Mouse (Mus musculus) intestine, embryonic 15.5 days (tissue): Measurements from ENCODE around the gene Inca1. TPM values are rescaled to one million over a fixed set of nuclear protein-coding genes. Genes with fewer than 3 reads are reported as not detected.
A peak's percentile ranks its signal among the peaks of the same experiment; 100 is the strongest.

Source experiments
- ATAC-seq: fragments of 200-750 bp; cut with Nextera tagmentation; 2 replicates; pipeline ENCODE4 v1.8.0; 2017; ENCODE audit warnings: moderate TSS enrichment, moderate library complexity
- H3K27ac ChIP-seq: fragments of 300-500 bp; sonication (generic); 2 replicates; pipeline ENCODE4 v1.5.1; 2015; ENCODE audit warnings: mild to moderate bottlenecking, inconsistent platforms
- H3K27me3 ChIP-seq: fragments of 300-500 bp; sonication (generic); replicated peaks from 2 replicates; pipeline ENCODE4 v1.6.1; 2015; ENCODE audit warnings: inconsistent platforms
- H3K36me3 ChIP-seq: fragments of 300-500 bp; sonication (generic); 2 replicates; pipeline ENCODE4 v1.6.1; 2015; ENCODE audit warnings: inconsistent platforms
- H3K4me1 ChIP-seq: fragments of 300-500 bp; sonication (generic); replicated peaks from 2 replicates; pipeline ENCODE4 v1.6.1; 2015; ENCODE audit warnings: inconsistent platforms
- H3K4me2 ChIP-seq: fragments of 300-500 bp; sonication (generic); replicated peaks from 2 replicates; pipeline ENCODE4 v1.6.1; 2015; ENCODE audit warnings: mild to moderate bottlenecking, inconsistent platforms
- H3K4me3 ChIP-seq: fragments of 300-500 bp; sonication (generic); replicated peaks from 2 replicates; pipeline ENCODE4 v1.5.1; 2015; ENCODE audit warnings: inconsistent platforms
- H3K9ac ChIP-seq: fragments of 300-500 bp; sonication (generic); 2 replicates; pipeline ENCODE4 v1.6.1; 2015; ENCODE audit warnings: inconsistent platforms
- H3K9me3 ChIP-seq: fragments of 300-500 bp; sonication (generic); 2 replicates; pipeline ENCODE4 v1.6.1; 2016; ENCODE audit warnings: inconsistent platforms
- WGBS: fragments of 180-500 bp; shearing (Covaris S2); methylation state at CpG from one replicate; pipeline ENCODE4 v1.1.7; 2015; 5-methylcytosine and 5-hydroxymethylcytosine counted together
- polyA plus RNA-seq: library from polyadenylated mRNA; unstranded; fragments of >200 nt; fragmentation: Nextera tagmentation; extraction: Ambion mirVana; gene quantifications from 2 replicates; pipeline ENCODE4 v1.2.1, GENCODE M21; 2015

The Inca1 gene
- polyA plus RNA-seq, 1 experiment from 2014 or later, result 1.4 TPM

DNA sequence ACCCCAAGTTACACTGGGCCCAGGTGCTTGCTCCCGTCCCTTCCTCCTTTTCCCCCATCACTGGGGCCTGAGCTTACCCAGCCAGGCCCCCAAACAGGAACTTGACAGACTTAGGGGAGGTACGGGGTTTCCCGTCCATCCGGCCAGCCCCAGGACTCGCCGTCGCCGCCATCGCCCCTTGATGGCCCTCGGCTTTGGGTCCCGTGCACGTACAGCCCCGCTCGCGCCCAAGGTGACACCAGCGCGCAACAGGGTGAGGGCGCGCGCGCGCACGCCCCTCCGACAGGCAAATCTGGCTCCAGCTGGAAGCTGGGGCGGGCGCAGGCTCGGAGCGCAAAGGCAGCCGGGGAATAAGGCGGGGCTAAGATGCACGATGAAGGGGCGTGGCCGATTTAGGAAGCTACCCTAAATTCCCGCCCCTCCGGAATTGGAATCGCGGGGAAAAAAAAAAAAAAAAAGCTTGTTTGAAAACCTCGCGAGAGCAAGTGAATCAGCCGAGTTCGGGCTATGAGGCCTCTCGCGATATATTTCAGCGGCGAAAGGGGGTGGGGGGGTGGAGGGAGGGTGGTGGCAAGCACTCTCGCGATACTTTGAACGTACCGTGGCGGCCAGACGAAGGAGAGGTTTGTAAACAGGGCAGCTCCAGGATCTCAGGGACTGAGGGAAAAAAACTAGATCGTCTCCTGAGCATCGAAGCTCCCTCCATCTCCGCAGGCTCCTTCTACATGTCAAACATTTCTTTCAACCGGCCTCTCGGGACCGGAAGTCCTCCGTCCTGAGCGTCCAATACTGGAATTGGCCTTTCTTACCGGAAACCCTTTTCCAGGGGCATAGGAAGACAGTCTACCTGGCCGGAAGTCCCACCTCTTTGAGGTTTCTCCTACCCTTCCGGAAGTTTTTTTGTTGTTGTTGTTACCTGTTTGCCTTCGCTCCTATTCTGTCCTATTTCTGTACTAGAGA is 53.0 kb downstream of the Inca1 start, which contains the start of the genes Rnf167 and Slc25a11:
Gene Rnf167 (plus strand): TSS at position 545 of the 960 bp plus-strand sequence.
Gene Slc25a11 (minus strand): TSS at position 789 of the 960 bp plus-strand sequence.
- peaks cover 29% of the 10 kb centered on the region for H3K36me3 ChIP-seq
- peak within 1 kb of the TSS; percentile 67 for H3K4me3 ChIP-seq
- peak within 1 kb of the TSS; percentile 91 for H3K4me2 ChIP-seq
- under 1% methylated on average over 63 of the region's 63 CpGs for WGBS
- H3K4me1 ChIP-seq, result peaks cover 41% of the 10 kb centered on the region
- H3K27ac ChIP-seq, result peak within 1 kb of the TSS; percentile 96
- ATAC-seq, result peak; percentile 91
- peak within 1 kb of the TSS; percentile 90 for H3K9ac ChIP-seq
- H3K9me3 ChIP-seq, result no peaks in the 10 kb centered on the region
- no peaks in the 10 kb centered on the region for H3K27me3 ChIP-seq

DNA sequence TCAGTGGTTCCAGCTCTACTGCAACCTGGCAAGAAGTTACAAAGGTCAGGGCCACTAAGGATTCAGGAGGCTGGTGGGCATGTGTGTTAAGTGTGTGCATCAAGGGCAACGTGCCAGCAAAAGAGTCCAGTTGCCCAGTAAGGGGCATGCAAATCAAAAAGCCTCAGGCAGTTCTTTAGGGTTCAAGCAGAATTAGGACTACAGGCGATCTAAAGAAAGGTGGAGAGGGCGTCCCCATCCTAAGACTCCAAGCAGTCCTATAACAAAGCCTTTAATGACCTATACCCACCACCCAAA is 53.7 kb downstream of the Inca1 start:
- H3K4me3 ChIP-seq, result peak overlapping the region; percentile 66
- H3K4me2 ChIP-seq, result peak overlapping the region; percentile 70
- no peak; the same call in 1 of the 2 replicates for ATAC-seq
- no peaks in the 10 kb centered on the region for H3K27me3 ChIP-seq
- peak overlapping the region; percentile 87 for H3K27ac ChIP-seq
- peaks cover 24% of the 10 kb centered on the region for H3K36me3 ChIP-seq
- peaks cover 35% of the 10 kb centered on the region for H3K4me1 ChIP-seq
- WGBS, result 24% methylated on average over 3 of the region's 3 CpGs
- H3K9me3 ChIP-seq, result no peaks in the 10 kb centered on the region
- H3K9ac ChIP-seq, result peak overlapping the region; percentile 85

DNA sequence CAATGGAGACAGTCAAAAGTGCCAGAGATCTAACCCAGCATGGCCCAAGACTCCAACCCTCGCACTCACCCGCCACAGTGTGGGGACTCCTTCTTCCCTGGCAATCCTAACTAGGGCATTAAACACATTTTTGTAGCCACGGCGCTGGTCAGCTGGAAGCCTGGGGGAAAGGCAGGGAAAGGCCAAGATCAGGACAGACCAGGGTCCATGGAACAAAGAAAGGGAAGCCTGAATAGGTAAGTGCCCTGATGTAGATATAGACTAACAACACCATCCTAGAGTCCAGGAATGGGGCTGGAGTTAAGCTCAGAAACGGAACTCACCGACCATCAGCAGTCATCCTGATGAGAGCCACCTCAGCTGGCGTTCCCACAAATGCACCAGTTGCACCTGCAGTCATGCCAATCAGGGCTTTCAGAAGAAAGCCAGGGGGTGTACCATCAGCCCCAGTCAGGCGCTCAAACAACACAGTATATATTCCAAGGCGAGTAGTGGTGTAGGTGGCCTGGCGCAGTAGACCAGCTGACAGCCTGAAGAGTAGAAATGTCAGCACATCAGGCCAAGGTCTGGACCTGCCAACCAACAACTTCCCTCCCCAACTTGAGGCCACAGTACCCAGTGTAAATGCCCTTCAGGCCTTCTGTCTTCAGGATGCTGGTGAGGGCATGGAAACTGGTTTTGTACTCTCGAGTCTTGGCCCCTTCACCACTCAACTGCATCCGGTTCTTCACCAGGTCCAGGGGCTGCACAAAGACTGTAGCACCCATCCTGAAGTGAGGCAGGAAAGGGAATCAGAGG is 54.3 kb downstream of the Inca1 start:
- no peaks in the 10 kb centered on the region for H3K9me3 ChIP-seq
- WGBS, result 87% methylated on average over 12 of the region's 12 CpGs

DNA sequence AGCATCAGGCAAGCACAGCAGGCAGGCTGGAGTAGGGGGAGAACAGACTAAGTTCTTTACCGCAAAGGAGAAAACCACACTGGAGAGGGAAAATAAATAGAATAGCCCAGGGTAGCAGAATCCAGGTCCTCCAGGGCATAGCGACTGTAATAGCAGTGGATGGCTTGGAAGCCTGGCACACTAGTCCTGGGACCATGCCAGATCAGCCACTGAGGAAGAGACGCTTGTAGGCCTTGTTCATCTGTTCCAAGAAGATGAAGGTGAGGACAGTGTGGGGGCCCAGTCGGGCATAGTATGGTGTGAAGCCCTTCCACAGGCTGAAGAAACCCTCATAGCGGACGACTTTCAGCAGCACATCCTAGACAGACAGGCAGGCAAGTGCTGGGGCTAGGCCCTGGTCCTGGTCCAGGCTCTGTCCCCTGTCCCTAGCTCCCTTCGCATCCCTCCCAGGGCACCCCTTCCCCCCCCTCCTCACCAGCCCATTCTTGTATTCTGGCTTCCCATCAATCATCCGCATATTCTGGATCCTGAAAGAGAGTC is 55.3 kb downstream of the Inca1 start:
- H3K9ac ChIP-seq, result no peak overlapping the region
- H3K36me3 ChIP-seq, result peaks cover 15% of the 10 kb centered on the region
- H3K4me1 ChIP-seq, result peaks cover 22% of the 10 kb centered on the region
- 93% methylated on average over 8 of the region's 8 CpGs for WGBS
- H3K4me3 ChIP-seq, result no peak overlapping the region
- H3K4me2 ChIP-seq, result no peak overlapping the region
- no peaks in the 10 kb centered on the region for H3K27me3 ChIP-seq
- ATAC-seq, result no peak
- H3K27ac ChIP-seq, result no peak overlapping the region
- no peaks in the 10 kb centered on the region for H3K9me3 ChIP-seq

More for the DNA sequence above, 54.3 kb downstream of the Inca1 start:
- Histone ChIP-seq H3K27me3 (no peaks in the 10 kb centered on the region), H3K4me3 (peak overlapping the region; percentile 66), H3K4me1 (peaks cover 30% of the 10 kb centered on the region), H3K9ac (peak overlapping the region; percentile 85), H3K4me2 (peak overlapping the region; percentile 70), H3K27ac (no peak overlapping the region), H3K36me3 (peaks cover 19% of the 10 kb centered on the region)
- ATAC-seq, result no peak

DNA sequence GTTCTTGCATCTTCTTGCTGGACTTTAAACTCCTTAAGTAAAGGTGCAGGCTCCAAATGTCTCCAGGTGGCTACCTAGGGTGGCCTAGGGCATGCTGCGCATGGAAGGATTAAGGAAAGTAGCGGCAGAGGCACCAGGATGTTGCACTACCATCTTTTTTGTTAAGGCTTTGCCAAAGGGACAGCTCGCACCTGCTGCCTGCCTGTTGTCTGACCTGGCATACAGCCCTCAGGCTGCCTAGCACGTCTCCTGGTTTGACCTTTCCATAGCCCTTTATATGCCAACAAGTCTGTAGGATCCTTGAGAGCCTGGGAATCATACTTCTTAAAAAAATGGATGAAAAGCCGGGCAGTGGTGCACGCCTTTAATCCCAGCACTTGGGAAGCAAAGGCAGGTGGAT is 56.9 kb downstream of the Inca1 start:
- no peak overlapping the region for H3K4me2 ChIP-seq
- H3K36me3 ChIP-seq, result peaks cover 8% of the 10 kb centered on the region
- H3K27me3 ChIP-seq, result no peaks in the 10 kb centered on the region
- H3K9ac ChIP-seq, result no peak overlapping the region
- no peak for ATAC-seq
- H3K9me3 ChIP-seq, result no peaks in the 10 kb centered on the region
- WGBS, result 93% methylated on average over 6 of the region's 6 CpGs
- no peak overlapping the region for H3K4me3 ChIP-seq
- H3K27ac ChIP-seq, result no peak overlapping the region
- peaks cover 12% of the 10 kb centered on the region for H3K4me1 ChIP-seq

DNA sequence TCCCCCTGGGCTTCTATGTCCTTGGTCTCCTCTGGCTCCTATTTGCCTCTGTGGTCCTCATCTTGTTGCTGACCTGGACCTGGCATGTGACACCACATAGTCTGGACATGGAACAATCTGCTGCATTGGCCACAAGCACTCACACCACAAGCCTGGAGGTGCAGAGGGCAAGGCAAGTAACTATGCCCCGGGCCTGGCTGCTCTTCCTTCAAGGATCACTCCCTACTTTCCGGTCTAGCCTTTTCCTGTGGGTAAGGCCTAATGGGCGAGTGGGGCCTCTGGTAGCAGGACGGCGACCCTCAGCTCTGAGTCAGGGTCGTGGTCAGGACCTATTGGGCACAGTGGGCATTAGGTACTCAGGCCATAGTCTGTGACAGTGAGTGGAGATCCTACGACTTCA is 58.7 kb downstream of the Inca1 start:
- Histone ChIP-seq H3K4me2 (no peak overlapping the region), H3K27me3 (no peaks in the 10 kb centered on the region), H3K27ac (no peak overlapping the region), H3K4me1 (peaks cover 11% of the 10 kb centered on the region), H3K9ac (no peak overlapping the region), H3K36me3 (peaks cover 8% of the 10 kb centered on the region), H3K9me3 (no peaks in the 10 kb centered on the region), H3K4me3 (no peak overlapping the region)
- ATAC-seq, result no peak
- WGBS, result 82% methylated on average over 7 of the region's 7 CpGs

DNA sequence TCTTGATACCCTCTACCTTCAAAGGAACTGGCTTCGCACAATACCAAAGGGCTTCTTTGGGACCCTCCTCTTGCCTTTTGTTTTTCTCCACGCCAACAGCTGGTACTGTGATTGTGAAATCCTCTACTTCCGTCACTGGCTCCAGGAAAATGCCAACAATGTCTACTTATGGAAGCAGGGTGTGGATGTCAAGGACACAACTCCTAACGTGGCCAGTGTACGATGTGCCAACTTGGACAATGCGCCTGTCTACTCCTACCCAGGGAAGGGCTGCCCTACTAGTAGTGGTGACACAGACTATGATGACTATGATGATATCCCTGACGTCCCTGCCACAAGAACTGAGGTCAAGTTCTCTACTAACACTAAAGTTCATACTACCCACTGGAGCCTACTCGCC is 60.0 kb downstream of the Inca1 start:
- Histone ChIP-seq H3K27ac (no peak overlapping the region), H3K4me3 (no peak overlapping the region), H3K9me3 (no peaks in the 10 kb centered on the region), H3K27me3 (no peaks in the 10 kb centered on the region), H3K9ac (no peak overlapping the region), H3K36me3 (peaks cover 8% of the 10 kb centered on the region), H3K4me1 (no peaks in the 10 kb centered on the region), H3K4me2 (no peak overlapping the region)
- no peak for ATAC-seq
- WGBS, result 84% methylated on average over 8 of the region's 8 CpGs

DNA sequence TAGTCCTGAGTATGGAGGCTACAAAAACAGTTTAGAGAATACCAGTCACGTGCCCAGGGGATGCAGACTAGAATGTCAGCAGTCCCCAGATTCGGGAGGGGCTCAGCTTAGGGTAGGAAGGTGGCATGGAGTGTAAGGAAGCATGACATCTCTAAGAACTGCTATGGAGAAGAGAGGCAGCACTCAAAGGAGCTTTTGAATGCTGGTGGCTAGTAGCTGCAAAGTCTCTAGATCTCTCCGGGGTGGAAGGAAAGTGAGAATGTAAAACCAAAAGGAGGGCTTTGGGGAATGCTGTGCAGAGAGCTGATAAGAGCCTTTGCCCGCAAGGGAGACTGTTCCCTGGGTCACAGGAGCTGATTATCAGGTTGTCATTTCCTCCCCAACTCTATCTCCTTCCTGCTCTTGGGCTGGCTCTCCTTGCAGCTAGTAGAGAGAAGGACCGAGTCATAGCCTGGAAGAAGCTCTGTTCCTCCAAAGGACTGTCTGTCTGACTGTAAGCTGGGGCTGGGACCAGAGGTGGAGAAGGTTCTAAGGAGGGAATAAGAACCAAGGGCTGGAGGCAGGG is 61.2 kb downstream of the Inca1 start, which contains the start of gene Gp1ba:
Gene Gp1ba (plus strand): TSS at position 409 of the 565 bp plus-strand sequence.
- H3K36me3 ChIP-seq, result no peaks in the 10 kb centered on the region
- H3K4me3 ChIP-seq, result no peak within 1 kb of the TSS
- H3K27me3 ChIP-seq, result no peaks in the 10 kb centered on the region
- ATAC-seq, result peak; percentile 31; the same call in 1 of the 2 replicates
- no peak within 1 kb of the TSS for H3K27ac ChIP-seq
- H3K4me1 ChIP-seq, result no peaks in the 10 kb centered on the region
- WGBS, result 28% methylated on average over 5 of the region's 5 CpGs
- no peak within 1 kb of the TSS for H3K9ac ChIP-seq
- H3K4me2 ChIP-seq, result no peak within 1 kb of the TSS
- no peaks in the 10 kb centered on the region for H3K9me3 ChIP-seq

Other genes starting within 250 kb of the Inca1 start
- gene Med11, start 248.2 kb downstream of the Inca1 start, polyA plus RNA-seq, result 39.9 and 42.4 TPM in 2 replicates
- 0.78 and 1.2 TPM in 2 replicates for gene Zmynd15, start 240.7 kb downstream of the Inca1 start, polyA plus RNA-seq
- gene Cxcl16, start 240.2 kb downstream of the Inca1 start, polyA plus RNA-seq, result 8.6 and 10.4 TPM in 2 replicates
- gene Tm4sf5, start 194.9 kb downstream of the Inca1 start, polyA plus RNA-seq, result 179 and 192 TPM in 2 replicates
- gene Vmo1, start 185.5 kb downstream of the Inca1 start, polyA plus RNA-seq, result 0.60 and 0.80 TPM in 2 replicates
- 1.5 and 2.2 TPM in 2 replicates for gene Gltpd2, start 181.0 kb downstream of the Inca1 start, polyA plus RNA-seq
- gene Psmb6, start 174.8 kb downstream of the Inca1 start, polyA plus RNA-seq, result 646 and 704 TPM in 2 replicates
- not detected in 2 replicates for gene Gm40193, start 167.2 kb downstream of the Inca1 start, polyA plus RNA-seq
- gene Pld2, start 160.1 kb downstream of the Inca1 start, polyA plus RNA-seq, result 10.3 and 11.0 TPM in 2 replicates
- 11.8 and 12.7 TPM in 2 replicates for gene Mink1, start 137.3 kb downstream of the Inca1 start, polyA plus RNA-seq
- not detected in 2 replicates for gene 4930544D05Rik, start 84.3 kb downstream of the Inca1 start, polyA plus RNA-seq
- gene Chrne, start 80.9 kb downstream of the Inca1 start, polyA plus RNA-seq, result not detected in 2 replicates
- 0.21 and 0.24 TPM in 2 replicates for gene Gp1ba, start 61.0 kb downstream of the Inca1 start, polyA plus RNA-seq
- 106 and 107 TPM in 2 replicates for gene Rnf167, start 52.9 kb downstream of the Inca1 start, polyA plus RNA-seq
- gene Slc25a11, start 52.7 kb downstream of the Inca1 start, polyA plus RNA-seq, result 171 and 180 TPM in 2 replicates
- 2,127 and 2,325 TPM in 2 replicates for gene Pfn1, start 45.5 kb downstream of the Inca1 start, polyA plus RNA-seq
- gene Eno3, start 43.0 kb downstream of the Inca1 start, polyA plus RNA-seq, result 12.1 and 15.6 TPM in 2 replicates
- gene Spag7, start 30.7 kb downstream of the Inca1 start, polyA plus RNA-seq, result 132 and 154 TPM in 2 replicates
- 12.1 and 13.5 TPM in 2 replicates for gene Camta2, start 12.1 kb downstream of the Inca1 start, polyA plus RNA-seq
- 4.4 TPM in 2 replicates for gene Kif1c, start 393 bp upstream of the Inca1 start, polyA plus RNA-seq
- gene Zfp3, start 64.1 kb upstream of the Inca1 start, polyA plus RNA-seq, result 5.3 and 6.2 TPM in 2 replicates
- gene Scimp, start 112.4 kb upstream of the Inca1 start, polyA plus RNA-seq, result 0.70 and 0.88 TPM in 2 replicates
- gene Rabep1, start 144.6 kb upstream of the Inca1 start, polyA plus RNA-seq, result 51.4 and 53.9 TPM in 2 replicates